Mouse (Mus musculus): ENCODE measurements around the gene Rdh16f1.

The Rdh16f1 gene

DNA sequence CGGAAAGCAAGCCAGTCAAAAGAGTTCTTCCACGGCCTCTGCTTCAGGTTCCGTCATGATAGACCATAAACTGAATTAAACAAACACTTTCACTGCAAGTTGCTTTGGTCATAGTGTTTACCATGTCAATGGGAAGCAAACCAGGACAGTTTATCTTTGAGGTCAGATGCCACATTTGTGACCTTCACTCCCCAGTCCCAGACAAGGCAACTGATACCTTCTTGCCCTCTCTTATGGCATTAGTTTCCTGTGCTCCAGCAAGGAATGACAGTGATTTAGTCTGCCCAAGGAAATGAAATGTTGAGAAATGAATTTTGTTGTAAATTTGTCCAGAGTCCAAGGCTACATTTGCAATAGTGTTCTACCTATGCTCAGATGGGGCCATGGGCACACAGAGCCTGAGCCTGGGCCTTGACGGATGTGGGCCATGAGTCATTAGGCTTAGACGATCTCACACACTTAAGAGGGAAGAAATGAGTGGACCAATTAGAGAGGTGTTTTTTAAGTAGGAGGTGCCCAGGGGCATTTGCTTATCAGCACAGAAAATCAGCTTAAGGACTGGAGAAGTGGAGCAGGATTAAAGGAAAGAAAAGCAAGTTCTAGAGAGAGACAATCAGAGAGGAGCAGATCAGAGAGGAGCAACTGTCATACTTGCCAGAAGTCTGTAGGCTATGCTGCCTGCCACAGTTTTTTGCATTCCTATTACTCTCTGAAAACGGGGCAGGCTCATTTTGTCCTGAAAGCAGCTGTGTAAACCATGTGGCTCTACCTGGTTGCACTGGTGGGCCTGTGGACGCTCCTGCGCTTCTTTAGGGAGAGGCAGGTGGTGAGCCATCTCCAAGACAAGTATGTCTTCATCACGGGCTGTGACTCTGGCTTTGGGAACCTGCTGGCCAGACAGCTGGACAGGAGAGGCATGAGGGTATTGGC, at the start of gene Rdh16f1, which contains the start of gene Rdh1:
TSS of gene Rdh16f1 (plus strand) at position 607 of the 930 bp plus-strand sequence.
TSS of gene Rdh1 (plus strand) at position 541 of the 930 bp plus-strand sequence.
- peak; percentile 1 for DNase-seq

DNA sequence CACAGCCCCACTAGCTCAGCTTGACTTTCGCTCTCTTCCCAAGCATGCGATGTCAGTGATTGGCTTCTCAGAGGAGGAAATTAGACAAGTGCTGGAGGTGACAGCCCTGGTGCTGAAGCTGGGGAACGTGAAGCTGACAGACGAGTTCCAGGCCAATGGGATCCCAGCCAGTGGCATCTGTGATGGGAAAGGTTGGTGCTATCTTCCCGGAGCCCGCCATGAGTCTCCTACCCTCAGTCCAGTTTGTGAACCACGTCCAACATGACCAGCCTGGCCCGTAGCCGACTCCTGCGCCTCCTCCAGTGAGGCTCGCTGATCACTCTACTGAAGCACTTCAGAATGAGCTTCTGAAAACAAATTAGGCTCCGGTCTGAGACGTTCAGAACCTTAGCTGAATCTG, 49.3 kb upstream of the Rdh16f1 start:
- DNase-seq: no peak

DNA sequence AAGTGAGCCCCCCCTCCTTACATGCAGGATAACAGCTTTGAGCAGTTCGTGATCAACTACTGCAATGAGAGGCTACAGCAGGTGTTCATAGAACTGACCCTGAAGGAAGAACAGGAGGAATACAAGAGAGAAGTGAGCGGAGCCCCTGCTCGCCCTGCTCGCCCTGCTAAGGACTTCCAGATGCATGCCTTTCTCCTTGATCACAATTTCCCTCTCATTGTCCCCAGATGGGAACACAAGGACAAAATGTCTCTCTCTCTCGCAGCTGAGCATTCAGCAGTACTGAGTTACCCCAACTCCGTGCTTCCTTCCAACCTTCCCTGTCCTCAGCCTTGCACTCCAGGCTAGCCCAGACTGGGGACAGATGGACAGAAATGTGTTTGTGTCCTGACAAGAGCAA, 46.9 kb upstream of the Rdh16f1 start:
- no peak for DNase-seq

DNA sequence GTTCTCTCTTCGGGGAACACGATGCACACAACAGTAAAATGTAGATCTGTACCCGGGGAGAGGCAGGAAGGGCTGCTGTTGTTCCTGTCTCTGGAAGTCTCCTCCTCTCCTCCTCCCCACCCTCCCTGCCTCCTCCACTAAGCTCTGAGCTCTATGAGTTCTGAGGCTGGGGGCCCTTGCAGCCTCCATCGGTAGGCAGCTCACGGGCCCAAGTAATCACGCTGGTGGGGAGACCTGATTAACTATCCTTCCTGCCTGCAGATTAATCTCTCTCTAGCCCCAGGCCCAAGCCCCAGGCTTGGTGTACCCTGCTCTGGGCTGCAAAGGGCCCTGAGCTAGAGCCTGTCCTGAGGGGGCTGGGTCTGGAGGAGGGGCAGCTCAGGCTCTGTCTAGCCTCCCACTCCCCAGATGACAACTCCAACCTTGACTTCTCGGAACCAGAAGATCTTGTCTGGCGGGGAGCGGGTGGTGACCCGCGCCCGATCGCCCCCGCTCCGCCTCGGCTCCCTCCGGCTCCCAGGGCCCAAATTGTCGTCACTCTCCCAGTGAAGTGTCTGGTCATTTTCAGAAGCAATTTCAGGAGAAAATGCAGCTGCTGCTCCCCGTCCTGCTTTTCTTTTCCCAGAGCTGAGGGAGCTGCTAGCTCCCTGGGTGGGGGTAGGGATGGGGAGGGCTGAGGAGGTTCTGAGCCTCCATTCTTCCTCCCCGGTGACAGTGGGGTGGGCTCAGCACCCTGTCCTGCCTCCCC, 37.7 kb upstream of the Rdh16f1 start:
- DNase-seq: no peak

DNA sequence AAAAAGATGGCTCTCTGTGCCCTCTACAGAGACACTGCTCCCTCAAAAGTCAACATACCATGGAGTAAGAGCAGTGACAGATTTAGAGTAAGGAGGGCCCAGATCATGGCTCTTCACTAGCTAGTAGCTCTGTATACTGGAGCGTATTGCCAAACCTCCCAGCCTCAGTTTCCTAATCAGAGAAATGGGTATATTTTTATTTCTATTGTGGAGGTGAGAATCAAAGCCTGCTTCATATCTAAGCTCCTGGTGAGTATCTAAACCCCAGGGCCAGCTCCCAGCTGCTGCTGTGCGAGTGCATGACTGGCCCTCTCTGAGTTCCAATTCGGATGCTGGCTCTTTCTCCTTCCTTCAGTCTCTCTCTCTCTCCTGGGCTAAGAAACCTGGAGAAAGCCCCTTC, 35.4 kb upstream of the Rdh16f1 start, which contains the start of gene Tac2:
TSS of gene Tac2 (plus strand) at position 301 of the 400 bp plus-strand sequence.
- no peak for DNase-seq

DNA sequence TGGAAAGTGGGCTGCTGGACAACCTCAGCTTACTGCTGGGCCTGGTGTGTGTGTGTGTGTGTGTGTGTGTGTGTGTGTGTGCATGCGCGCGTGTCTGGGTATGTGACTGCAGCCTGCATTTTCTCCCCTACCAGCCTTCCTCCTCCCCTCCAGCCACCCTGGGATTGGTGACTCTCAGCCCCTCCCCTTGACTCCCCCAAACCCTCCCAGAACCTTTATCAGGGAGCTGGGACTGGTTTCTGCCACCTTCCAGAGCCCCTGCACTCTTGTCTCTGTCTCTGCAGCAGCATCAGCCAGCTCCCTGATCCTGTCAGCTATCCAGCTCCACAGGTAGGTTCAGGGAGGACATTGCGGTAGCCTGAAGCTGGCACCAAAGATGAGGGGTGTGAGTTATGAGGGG, 34.5 kb upstream of the Rdh16f1 start:
- DNase-seq: peak; percentile 42

DNA sequence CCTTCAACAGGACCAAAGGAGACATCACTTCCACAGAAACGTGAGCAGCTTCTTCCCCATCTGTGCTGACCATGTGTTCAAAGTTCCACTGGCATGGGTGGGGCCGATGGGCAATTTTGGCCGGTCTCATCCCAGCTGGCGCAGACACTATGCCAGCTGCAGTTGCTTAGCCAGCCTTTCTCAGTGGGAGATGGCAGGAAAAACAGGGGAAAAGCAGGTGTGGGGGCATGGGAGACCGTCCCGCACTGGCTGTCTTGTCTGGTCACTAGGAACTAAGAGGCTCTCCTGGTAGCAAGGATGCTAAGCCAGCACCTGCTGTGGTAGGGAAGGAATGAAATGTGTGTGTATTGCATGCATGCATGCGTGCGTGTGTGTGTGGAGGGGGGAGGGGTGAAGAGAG, 31.1 kb upstream of the Rdh16f1 start:
- DNase-seq: no peak

DNA sequence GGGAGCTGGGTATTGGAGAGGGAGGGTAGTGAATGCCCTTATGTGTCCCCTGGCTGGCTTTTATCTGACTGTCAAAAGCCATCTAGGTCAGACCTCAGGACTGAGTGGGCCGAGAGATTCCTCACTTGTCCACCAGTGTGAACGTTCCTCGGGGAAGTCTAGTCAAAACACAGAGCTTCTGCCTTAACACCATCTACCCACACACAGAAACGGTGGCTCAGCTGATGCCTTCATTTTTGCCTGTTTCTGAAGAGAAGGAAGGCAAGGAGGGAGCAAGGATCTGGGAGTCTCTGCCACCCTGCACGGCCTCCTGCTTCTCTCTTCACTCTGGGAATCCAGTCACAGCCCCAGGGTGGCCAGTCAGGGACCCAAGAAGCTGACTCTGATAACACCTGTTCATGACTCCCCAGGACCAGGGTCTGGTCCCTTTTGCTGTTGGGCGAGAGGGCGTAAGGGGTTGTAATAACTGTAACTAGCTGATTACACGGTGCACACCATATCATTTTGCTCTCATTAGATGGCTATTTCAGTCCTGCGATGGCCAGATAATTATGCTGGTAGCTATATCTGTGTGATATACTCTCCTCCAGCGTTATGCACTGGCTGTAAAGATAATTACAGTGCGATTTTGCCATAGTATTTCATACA, 29.2 kb upstream of the Rdh16f1 start:
- peak; percentile 78 for DNase-seq

DNA sequence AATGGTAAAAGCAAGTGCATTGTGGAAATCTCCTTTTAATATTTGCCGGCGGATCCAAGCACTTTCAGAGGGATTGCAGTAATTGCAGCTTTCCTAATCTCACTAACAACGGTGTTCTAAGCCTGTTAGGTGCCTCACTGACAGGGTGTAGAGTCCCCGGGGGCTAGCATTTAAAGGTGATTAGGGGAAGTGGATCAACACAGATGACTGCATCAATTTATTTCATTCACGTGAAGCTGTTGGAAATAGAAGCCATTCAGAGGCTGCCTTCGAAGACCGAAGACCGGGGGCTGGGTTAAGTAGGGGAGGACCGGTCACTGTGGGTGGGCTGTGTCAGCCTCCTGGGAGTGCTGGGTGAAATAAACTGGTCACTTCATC, 28.7 kb upstream of the Rdh16f1 start:
- no peak for DNase-seq

DNA sequence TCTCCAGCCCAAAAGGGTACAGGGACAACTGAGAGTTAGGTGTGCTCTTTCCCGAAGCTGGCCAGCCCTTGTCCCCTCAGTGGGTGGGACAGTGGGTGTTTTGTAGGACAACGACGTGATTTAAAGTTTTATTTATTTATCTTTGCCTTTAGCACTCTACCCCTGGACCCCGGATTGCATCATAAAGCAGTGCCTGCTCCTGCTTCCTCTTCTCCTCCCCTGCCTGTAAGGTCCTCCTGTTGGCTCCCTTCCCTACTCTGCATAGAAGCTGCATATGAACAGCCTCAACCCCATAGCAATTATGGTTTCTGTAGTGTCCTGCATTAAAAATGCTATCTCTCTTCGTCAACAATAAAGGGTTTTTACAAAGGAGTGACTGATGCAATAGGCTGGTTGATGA, 28.2 kb upstream of the Rdh16f1 start:
- no peak for DNase-seq

DNA sequence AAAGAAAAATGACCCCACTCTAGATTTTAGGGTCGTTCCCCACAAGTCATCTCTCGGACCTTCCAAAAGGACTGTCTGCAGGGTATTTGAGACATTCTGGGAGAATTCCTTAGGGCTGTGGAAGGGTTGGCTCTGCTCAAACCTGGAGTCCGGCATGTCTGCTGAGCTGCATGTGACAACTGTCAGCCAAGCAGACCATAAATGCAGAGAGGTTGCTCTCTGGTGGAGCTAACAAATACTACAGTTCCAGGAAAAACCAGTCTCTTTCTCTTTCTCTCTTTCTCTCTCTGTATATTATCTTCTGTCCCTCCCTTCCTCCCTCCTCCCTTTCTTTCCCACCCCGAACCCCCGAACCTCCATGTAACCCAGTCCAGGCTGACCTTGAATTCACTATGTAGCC, 25.2 kb upstream of the Rdh16f1 start:
- DNase-seq: no peak

DNA sequence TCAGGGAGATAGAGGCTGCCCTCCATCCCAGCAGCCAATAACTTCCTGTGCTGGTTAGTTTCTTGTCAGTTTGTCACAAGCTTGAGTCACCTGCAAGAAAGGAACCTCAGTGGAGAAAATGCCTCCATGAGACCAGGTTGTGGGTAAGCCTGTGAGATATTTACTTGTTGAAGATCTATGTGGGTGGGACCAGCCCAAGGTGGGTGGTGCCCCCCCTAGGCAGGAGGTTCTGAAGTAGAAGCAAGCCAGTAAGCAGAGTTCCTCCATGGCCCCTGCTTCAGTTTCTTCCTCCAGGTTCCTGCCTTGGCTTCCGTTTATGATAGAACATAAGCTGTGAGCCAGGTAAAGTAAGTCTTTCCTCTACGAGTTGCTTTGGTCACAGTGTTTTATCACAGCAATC, 23.3 kb upstream of the Rdh16f1 start:
- DNase-seq: no peak

DNA sequence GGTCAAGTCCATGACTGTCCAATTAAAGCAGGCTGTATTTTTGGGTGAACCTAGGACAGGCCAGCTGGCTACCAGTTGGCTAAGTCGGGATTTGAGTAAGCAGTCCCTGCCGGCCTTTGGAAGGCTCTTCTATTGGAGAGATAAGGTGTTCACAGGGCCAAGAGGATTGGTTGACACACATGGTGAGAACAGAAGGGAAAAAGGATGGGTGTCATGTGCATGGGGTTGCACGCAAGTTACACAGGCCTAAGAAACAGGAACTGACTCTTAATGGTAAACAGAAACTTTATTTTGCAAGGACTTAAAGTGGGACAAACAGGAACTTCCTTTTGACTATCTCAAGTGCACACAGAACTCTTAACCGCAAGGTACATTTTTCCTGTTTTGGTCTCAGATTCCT, 22.7 kb upstream of the Rdh16f1 start:
- no peak for DNase-seq

DNA sequence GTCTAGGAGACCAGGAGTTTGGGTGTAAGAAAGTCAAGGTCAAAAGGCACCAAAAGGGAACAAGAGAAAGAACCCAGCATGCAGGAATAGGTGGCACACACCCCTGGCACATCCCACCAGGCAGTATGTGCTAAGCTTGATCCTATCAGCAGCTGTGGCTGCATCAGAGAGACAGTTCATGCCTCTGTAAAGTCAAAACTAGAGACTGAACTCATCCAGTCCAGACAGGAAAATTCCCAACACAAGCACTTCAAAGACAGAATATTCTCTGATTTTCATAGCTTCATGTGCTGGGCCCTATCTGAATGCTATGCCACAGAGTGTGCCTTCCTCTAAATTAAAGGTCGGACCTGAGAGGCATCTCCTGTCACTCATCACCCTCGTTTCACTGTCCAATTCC, 22.0 kb upstream of the Rdh16f1 start:
- no peak for DNase-seq

DNA sequence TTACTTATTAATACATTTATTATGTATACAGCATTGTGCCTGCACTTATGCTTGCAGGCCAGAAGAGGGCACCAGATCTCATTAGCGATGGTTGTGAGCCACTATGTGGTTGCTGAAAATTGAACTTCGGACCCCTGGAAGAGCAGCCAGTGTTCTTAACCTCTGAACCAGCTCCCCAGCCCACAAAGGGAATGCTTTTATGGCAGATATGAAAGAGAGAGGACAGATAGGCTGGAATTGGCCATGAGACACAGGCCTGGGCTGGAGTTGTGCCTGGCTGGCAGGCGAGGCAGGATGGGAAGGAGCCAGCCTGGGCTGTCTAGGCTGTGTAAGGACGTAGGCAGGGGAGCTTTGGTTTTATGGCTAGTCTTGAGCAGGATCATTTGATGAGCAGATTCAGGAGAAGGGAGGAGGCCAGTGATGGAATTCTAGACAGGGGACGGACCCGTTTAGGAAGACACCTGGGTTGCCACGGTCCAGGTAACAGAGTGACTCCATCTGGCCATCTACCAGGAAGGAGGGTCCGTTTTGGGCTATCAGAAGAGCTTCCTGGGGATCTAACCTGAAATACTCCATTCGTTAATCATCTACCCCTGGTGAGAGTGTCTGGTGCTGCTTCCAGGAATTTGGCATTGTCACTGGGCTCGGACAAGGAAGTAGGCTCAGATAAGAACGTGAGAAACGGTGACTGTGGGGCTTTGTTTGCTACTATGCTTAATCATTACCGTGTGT, 21.3 kb upstream of the Rdh16f1 start:
- DNase-seq: peak; percentile 67

DNA sequence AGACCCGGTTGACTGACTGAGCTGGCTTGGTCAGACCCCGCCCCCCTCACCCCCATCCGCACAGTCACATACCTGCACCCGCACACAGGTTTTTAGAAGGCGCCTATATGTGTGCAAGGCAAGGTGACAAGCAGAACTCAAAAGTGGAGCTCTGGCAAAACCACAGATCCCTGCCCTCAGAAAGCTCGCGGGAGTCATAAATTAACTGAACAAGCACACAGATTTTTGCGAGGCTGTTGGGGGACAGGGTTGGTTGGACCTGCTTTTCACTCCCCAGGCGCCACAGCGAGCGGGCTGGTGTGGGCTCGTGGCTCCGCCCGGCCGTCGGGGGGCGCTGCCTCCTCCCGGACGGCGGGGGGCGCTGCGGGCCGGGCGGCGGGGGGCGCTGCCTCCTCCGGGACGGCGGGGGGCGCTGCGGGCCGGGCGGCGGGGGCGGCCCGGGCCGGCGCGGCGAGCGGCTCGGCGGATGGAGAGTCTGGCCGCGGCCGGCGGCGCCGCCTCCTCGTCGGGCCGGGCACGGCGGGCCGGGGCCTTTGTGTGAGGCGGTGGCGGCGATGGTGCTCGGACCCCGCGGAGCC, 20.4 kb upstream of the Rdh16f1 start, which contains the start of gene Zbtb39:
TSS of gene Zbtb39 (plus strand) at position 456 of the 578 bp plus-strand sequence.
- DNase-seq: peak; percentile 83

DNA sequence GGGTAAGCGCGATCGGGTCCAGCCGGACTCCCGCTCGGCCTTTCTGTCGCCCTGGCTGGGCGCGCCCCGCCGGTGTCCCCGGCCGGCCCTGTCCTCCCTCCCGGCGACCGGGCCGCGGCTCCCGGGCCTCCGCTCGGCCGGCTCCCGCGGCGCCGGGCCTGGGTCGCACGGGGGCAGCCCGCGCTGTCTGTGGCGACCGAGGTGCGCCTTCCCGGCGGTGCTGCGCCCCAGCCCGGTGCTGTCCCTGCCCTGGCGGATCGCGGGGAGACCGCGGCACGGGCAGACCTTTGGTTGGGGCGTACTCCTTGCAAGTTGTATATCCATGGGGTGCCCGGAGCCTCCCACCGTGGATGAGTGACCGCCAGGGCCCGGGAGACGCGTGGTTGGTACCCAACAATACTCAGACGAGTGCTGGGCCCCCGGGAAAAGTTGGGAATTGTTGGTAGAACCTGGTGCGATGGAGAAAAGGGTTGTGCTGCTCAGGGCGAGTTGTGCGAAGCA, 19.9 kb upstream of the Rdh16f1 start:
- peak; percentile 35 for DNase-seq

DNA sequence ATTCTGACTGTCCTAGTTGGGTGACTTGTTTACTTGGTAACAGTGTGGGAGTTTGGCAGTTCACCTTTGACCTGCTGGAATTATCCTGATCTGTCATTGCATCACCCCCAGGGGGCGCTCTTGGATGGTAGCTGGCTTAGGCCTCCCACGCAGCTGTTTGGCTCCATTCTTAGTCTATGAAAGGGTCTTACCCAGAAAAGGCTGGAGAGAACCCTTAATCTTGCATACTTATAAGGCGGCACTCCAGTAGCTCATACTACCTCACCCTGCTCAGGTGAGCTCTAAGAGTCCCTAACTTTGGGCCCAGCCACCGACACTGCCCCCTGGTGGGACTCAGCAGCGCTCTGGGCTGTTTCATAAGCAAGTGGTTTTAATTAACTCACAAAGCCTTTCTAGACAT, 14.9 kb upstream of the Rdh16f1 start:
- peak; percentile 58 for DNase-seq

DNA sequence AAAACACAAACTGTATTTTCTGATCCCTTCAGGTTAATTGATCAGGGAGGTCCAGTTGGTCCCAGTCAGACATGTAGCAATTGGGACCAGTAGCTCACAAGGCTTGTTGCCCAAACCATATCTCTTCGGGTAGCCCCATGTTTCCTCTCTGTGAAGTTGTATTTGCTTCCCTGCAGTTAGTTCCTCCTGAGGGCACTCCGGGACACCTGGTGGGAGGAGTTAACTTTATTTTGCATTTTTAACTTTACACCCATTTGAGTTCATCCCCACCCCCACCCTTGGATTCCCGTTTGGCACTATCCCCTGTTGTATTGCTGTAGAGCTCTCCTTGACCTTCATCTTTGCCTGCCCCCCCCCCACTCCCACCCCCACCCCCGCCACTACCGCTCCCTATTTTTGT, 13.7 kb upstream of the Rdh16f1 start:
- DNase-seq: no peak

DNA sequence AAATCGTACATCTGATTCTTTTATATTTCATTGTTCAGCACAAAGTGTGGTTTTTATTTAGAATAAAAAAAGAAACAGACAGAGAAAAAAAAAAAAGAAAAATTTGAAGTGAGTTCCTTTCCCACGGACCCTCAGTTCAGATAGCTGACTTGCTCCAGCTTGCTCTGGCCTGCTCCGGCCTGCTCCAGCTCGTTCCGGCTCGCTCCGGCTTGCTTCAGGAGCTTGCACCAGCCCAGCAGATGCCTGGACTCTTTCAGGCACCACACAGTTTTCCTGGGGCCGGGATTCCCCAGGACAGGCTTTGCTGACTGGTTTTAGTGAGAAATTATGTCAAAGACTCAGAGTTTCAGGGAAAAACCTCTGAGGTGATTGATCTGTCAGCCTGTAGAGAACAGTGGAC, 12.3 kb upstream of the Rdh16f1 start:
- no peak for DNase-seq

DNA sequence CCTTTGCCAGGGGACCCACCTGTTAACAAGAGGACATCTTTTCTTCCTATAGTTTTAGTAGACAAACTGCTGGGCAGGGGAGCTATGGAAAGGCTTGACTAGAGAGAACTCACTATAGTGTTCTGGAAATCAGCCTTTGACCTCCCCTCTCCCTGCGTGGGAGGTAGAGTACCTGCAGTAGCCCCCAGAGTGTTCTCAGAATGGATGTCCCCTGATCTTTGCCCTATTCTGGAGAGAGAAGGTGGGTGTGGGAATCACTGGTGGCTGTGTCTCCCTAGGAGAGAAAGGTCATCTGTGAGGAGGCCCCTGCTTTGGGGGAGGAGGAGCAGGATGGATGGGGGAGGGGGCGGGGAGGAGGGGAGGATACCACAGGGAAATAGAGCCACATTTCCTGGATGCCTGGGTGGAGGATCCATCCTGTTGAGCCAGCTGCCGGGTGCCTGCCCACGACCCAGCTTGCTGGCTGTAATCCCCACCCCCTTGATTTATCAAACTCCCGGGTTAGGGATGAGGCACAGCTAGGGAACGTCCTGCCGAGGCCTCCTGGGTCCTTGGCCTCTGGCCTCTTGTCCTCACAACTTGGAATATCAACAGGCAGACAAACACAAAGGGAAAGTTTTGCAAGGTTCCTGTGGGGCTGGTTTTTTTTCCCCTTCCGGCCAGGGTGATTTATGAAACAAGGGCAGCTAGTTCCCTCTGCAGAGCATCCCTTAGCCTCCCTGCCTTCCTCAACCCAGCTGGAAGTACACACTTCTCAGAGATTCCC, 10.6 kb upstream of the Rdh16f1 start:
- DNase-seq: peak; percentile 50
